Mouse (Mus musculus): ENCODE measurements around the gene Gcgr. TPM values are rescaled to one million over a fixed set of nuclear protein-coding genes. Genes with fewer than 3 reads are reported as not detected.

Gene Gcgr
- total and polyA plus RNA-seq, 3 experiments: not detected

GRCm38 (mm10) chr11:120518558-120518957, 11.9 kb upstream of the Gcgr start (continued):
- TF ChIP-seq MEF2A (IDR thresholded peaks at IDR 0.05; ENCODE audit: extremely low read depth, insufficient replicate concordance, low read depth, low read length, poor library complexity, severe bottlenecking): no peak
- TF ChIP-seq TAL1 (IDR thresholded peaks at IDR 0.05; ENCODE audit: low read length): no peak
- TF ChIP-seq RAD21 (IDR thresholded peaks at IDR 0.05; ENCODE audit: low read depth, low read length): no peak
- no peak for TF ChIP-seq MAZ (IDR thresholded peaks at IDR 0.05; ENCODE audit: low read depth, low read length)
- TF ChIP-seq SIN3A (IDR thresholded peaks at IDR 0.05; ENCODE audit: low read length): no peak
- TF ChIP-seq BHLHE40 (IDR thresholded peaks at IDR 0.05; ENCODE audit: borderline replicate concordance, low read depth, low read length): no peak
- TF ChIP-seq GATA1 (IDR thresholded peaks at IDR 0.05; ENCODE audit: low read depth, low read length): no peak
- no peak for TF ChIP-seq SMC3 (IDR thresholded peaks at IDR 0.05; ENCODE audit: low read depth, low read length)
- TF ChIP-seq POLR2AphosphoS2 (IDR thresholded peaks at IDR 0.05; ENCODE audit: low read length): no peak
- TF ChIP-seq ELF1 (IDR thresholded peaks at IDR 0.05; ENCODE audit: low read depth, low read length): no peak

GRCm38 (mm10) chr11:120519738-120520137, 10.8 kb upstream of the Gcgr start:
- H3K9ac ChIP-seq (ENCODE audit: control insufficient read depth, low read depth, low read length, poor library complexity, severe bottlenecking): no peak overlapping the region
- no peak overlapping the region for H3K27ac ChIP-seq (ENCODE audit: control insufficient read depth, low read depth, low read length)
- TF ChIP-seq USF2 (IDR thresholded peaks at IDR 0.05; ENCODE audit: borderline replicate concordance in 1 of 2, insufficient read depth in 1 of 2, low read depth in 1 of 2, low read length in 2 of 2) (no peak), BHLHE40 (IDR thresholded peaks at IDR 0.05; ENCODE audit: borderline replicate concordance, low read depth, low read length) (no peak), POLR2AphosphoS5 (IDR thresholded peaks at IDR 0.05; ENCODE audit: borderline replicate concordance, low read depth, low read length) (no peak), MYB (IDR thresholded peaks at IDR 0.05; ENCODE audit: low read depth, low read length) (no peak)
- no peak for DNase-seq (ENCODE audit: low read depth, low spot score)
- no peaks in the 10 kb centered on the region for H3K79me2 ChIP-seq (ENCODE audit: control insufficient read depth, insufficient read depth, low read length, poor library complexity)
- peaks cover 0 to 8% of the 10 kb centered on the region in 2 experiments; a peak in 2 of 4 replicates for H3K36me3 ChIP-seq (ENCODE audit: control insufficient read depth in 1 of 2, insufficient read depth in 2 of 2, low read length in 2 of 2)
- H3K4me1 ChIP-seq (ENCODE audit: control insufficient read depth in 1 of 2, insufficient read depth in 2 of 2, low read length in 2 of 2): peaks cover 5 to 11% of the 10 kb centered on the region in 2 experiments
- H3K4me3 ChIP-seq (ENCODE audit: control insufficient read depth in 1 of 2, insufficient read depth in 1 of 2, low read depth in 2 of 2, low read length in 2 of 2): no peak overlapping the region
- H3K9me3 ChIP-seq (replicated peaks; ENCODE audit: insufficient read depth, low read length): no peaks in the 10 kb centered on the region
- no peaks in the 10 kb centered on the region for H3K27me3 ChIP-seq (ENCODE audit: control insufficient read depth in 1 of 2, insufficient read depth in 2 of 2, low read length in 2 of 2)

GRCm38 (mm10) chr11:120520498-120520897, 10.0 kb upstream of the Gcgr start:
- Histone ChIP-seq H3K27me3 (ENCODE audit: control insufficient read depth in 1 of 2, insufficient read depth in 2 of 2, low read length in 2 of 2) (no peaks in the 10 kb centered on the region), H3K4me3 (ENCODE audit: control insufficient read depth in 1 of 2, insufficient read depth in 1 of 2, low read depth in 2 of 2, low read length in 2 of 2) (no peak overlapping the region), H3K9ac (ENCODE audit: control insufficient read depth, low read depth, low read length, poor library complexity, severe bottlenecking) (no peak overlapping the region), H3K9me3 (replicated peaks; ENCODE audit: insufficient read depth, low read length) (no peaks in the 10 kb centered on the region), H3K27ac (ENCODE audit: control insufficient read depth, low read depth, low read length) (no peak overlapping the region), H3K79me2 (ENCODE audit: control insufficient read depth, insufficient read depth, low read length, poor library complexity) (no peaks in the 10 kb centered on the region), H3K36me3 (ENCODE audit: control insufficient read depth in 1 of 2, insufficient read depth in 2 of 2, low read length in 2 of 2) (peaks cover 0 to 8% of the 10 kb centered on the region in 2 experiments; a peak in 2 of 4 replicates), H3K4me1 (ENCODE audit: control insufficient read depth in 1 of 2, insufficient read depth in 2 of 2, low read length in 2 of 2) (peaks cover 5 to 10% of the 10 kb centered on the region in 2 experiments)
- DNase-seq (ENCODE audit: low read depth, low spot score): no peak
- TF ChIP-seq ZC3H11A (IDR thresholded peaks at IDR 0.05; ENCODE audit: low read depth, low read length): no peak
- TF ChIP-seq GATA1 (IDR thresholded peaks at IDR 0.05; ENCODE audit: low read depth, low read length): no peak
- no peak for TF ChIP-seq RAD21 (IDR thresholded peaks at IDR 0.05; ENCODE audit: low read depth, low read length)
- TF ChIP-seq KAT2A (conservative IDR thresholded peaks at IDR 0.05; ENCODE audit: low read depth, low read length): no peak
- TF ChIP-seq ZKSCAN1 (IDR thresholded peaks at IDR 0.05; ENCODE audit: low read depth, low read length): no peak
- TF ChIP-seq JUND (IDR thresholded peaks at IDR 0.05; ENCODE audit: low read depth, low read length): no peak
- no peak for TF ChIP-seq POLR2AphosphoS5 (IDR thresholded peaks at IDR 0.05; ENCODE audit: borderline replicate concordance, low read depth, low read length)
- TF ChIP-seq MXI1 (IDR thresholded peaks at IDR 0.05; ENCODE audit: low read depth, low read length): no peak
- no peak for TF ChIP-seq TAL1 (IDR thresholded peaks at IDR 0.05; ENCODE audit: low read length)
- no peak for TF ChIP-seq USF2 (IDR thresholded peaks at IDR 0.05; ENCODE audit: borderline replicate concordance in 1 of 2, insufficient read depth in 1 of 2, low read depth in 1 of 2, low read length in 2 of 2)
- no peak for TF ChIP-seq EP300 (IDR thresholded peaks at IDR 0.05; ENCODE audit: low read depth in 1 of 2, low read length in 2 of 2)
- no peak for TF ChIP-seq MAZ (IDR thresholded peaks at IDR 0.05; ENCODE audit: low read depth, low read length)
- TF ChIP-seq CHD1 (IDR thresholded peaks at IDR 0.05; ENCODE audit: low read depth, low read length): no peak
- no peak for TF ChIP-seq TBP (IDR thresholded peaks at IDR 0.05; ENCODE audit: low read depth, low read length)

Measured in MEL (cell line).